Mouse (Mus musculus) ES-E14 (cell line): ENCODE measurements at regions not wholly inside any gene's neighbourhood (a gene's known extent, or its start where the extent isn't known, plus 50 kb on each side); places are given as distances from the start of the nearest gene placed in this dataset.

Experiments
- DNase-seq: peaks from one replicate; pipeline ENCODE4 v3.0.0-alpha.2; 2013; ENCODE audit warnings: low read depth, low spot score
- H3K27ac ChIP-seq: 2 replicates; pipeline ENCODE4 v1.5.1; 2012; ENCODE audit warnings: low read depth, mild to moderate bottlenecking, low read length, moderate library complexity, mixed read lengths; ENCODE audit not compliant: poor library complexity, insufficient read depth, severe bottlenecking
- H3K36me3 ChIP-seq: 2 replicates; pipeline ENCODE4 v1.6.1; 2012; ENCODE audit warnings: mild to moderate bottlenecking, low read length, moderate library complexity, mixed read lengths; ENCODE audit not compliant: control insufficient read depth, poor library complexity, insufficient read depth, severe bottlenecking
- H3K4me1 ChIP-seq, 2 experiments: fragments of 150-350 bp in 1 of 2; sonication (generic) in 1 of 2; 2 replicates each; pipeline ENCODE4 v1.6.1; 2012; ENCODE audit warnings: low read length in 2 of 2, mild to moderate bottlenecking in 1 of 2, mixed read lengths in 1 of 2; ENCODE audit not compliant: control insufficient read depth in 2 of 2, insufficient read depth in 2 of 2, poor library complexity in 1 of 2
- H3K4me3 ChIP-seq, 2 experiments: fragments of 150-350 bp in 1 of 2; sonication (generic) in 1 of 2; 2 replicates each; pipeline ENCODE4 v1.5.1; 2012; ENCODE audit warnings: low read length in 2 of 2, low read depth in 1 of 2, mild to moderate bottlenecking in 1 of 2, mixed read lengths in 1 of 2; ENCODE audit not compliant: insufficient read depth in 1 of 2, poor library complexity in 1 of 2, severe bottlenecking in 1 of 2
- H3K9ac ChIP-seq: 2 replicates; pipeline ENCODE4 v1.6.1; 2012; ENCODE audit warnings: low read depth, mild to moderate bottlenecking, low read length, mixed read lengths; ENCODE audit not compliant: poor library complexity, insufficient read depth, severe bottlenecking
- H3K9me3 ChIP-seq: fragments of 150-350 bp; sonication (generic); 2 replicates; pipeline ENCODE4 v1.6.1; 2012; ENCODE audit warnings: low read depth, mild to moderate bottlenecking, low read length; ENCODE audit not compliant: control insufficient read depth, insufficient read depth
- CHD2 ChIP-seq: IDR thresholded peaks from 2 replicates; pipeline ENCODE4 v1.6.1; 2014; ENCODE audit warnings: mild to moderate bottlenecking, low read depth, low read length, inconsistent platforms
- HCFC1 ChIP-seq: IDR thresholded peaks from 2 replicates; pipeline ENCODE4 v1.6.1; 2012; ENCODE audit warnings: low read length, inconsistent platforms, borderline replicate concordance; ENCODE audit not compliant: insufficient read depth
- MAFK ChIP-seq: IDR thresholded peaks from 2 replicates; pipeline ENCODE4 v1.6.1; 2014; ENCODE audit warnings: mild to moderate bottlenecking, low read depth, low read length, inconsistent platforms; ENCODE audit not compliant: insufficient read depth
- ZC3H11A ChIP-seq: IDR thresholded peaks from 2 replicates; pipeline ENCODE4 v1.6.1; 2012; ENCODE audit warnings: low read depth, mild to moderate bottlenecking, inconsistent platforms, low read length, borderline replicate concordance
- ZNF384 ChIP-seq: IDR thresholded peaks from 2 replicates; pipeline ENCODE4 v1.6.1; 2012; ENCODE audit warnings: low read depth, low read length, inconsistent platforms
- in situ Hi-C, 2 experiments: fragments of 600-800 bp; cut with MboI; formaldehyde crosslinking; loops; one replicate each; pipeline ENCODE4 v1.15.1; 2025; ENCODE audit warnings: low sequenced_read_pairs in 2 of 2, inconsistent platforms in 1 of 2; ENCODE audit not compliant: unreplicated experiment in 2 of 2

- H3K36me3 ChIP-seq, result no peaks in the 10 kb centered on the region
- TF ChIP-seq HCFC1 (no peak), ZC3H11A (no peak), CHD2 (no peak), MAFK (no peak), ZNF384 (no peak)
- no peak overlapping the region for H3K9ac ChIP-seq
- H3K27ac ChIP-seq, result no peak overlapping the region
- DNase-seq, result no peak
- no peak overlapping the region for H3K4me3 ChIP-seq
- in situ Hi-C loops, result no loop called here
- peaks cover 0 to 6% of the 10 kb centered on the region in 2 experiments; a peak in 1 of 4 replicates for H3K4me1 ChIP-seq
- H3K9me3 ChIP-seq, result no peaks in the 10 kb centered on the region
Measured at GRCm38 (mm10) chr9:100097028-100097427, 221.1 kb upstream of the Sox14 start.

GRCm38 (mm10) chr9:100095559-100095959 lies 219.6 kb upstream of the Sox14 start:
- Histone ChIP-seq H3K9ac (no peak overlapping the region), H3K4me1 (peaks cover 0 to 6% of the 10 kb centered on the region in 2 experiments; a peak in 1 of 4 replicates), H3K4me3 (no peak overlapping the region), H3K36me3 (no peaks in the 10 kb centered on the region), H3K9me3 (no peaks in the 10 kb centered on the region), H3K27ac (no peak overlapping the region)
- TF ChIP-seq ZNF384, result no peak
- TF ChIP-seq CHD2, result no peak
- no peak for TF ChIP-seq MAFK
- TF ChIP-seq HCFC1, result no peak
- no peak for TF ChIP-seq ZC3H11A
- DNase-seq, result no peak
- in situ Hi-C loops, result no loop called here

GRCm38 (mm10) chr9:100094956-100095558 lies 219.1 kb upstream of the Sox14 start:
- H3K4me1 ChIP-seq, result peaks cover 0 to 6% of the 10 kb centered on the region in 2 experiments; a peak in 1 of 4 replicates
- in situ Hi-C loops, result no loop called here
- H3K27ac ChIP-seq, result no peak overlapping the region
- H3K9ac ChIP-seq, result no peak overlapping the region
- H3K9me3 ChIP-seq, result no peaks in the 10 kb centered on the region
- TF ChIP-seq ZNF384 (no peak), MAFK (no peak), CHD2 (no peak), ZC3H11A (no peak), HCFC1 (no peak)
- no peak for DNase-seq
- H3K4me3 ChIP-seq, result no peak overlapping the region
- no peaks in the 10 kb centered on the region for H3K36me3 ChIP-seq

- H3K36me3 ChIP-seq, result no peaks in the 10 kb centered on the region
- H3K27ac ChIP-seq, result no peak overlapping the region
- H3K9ac ChIP-seq, result no peak overlapping the region
- DNase-seq, result no peak
- H3K4me1 ChIP-seq, result no peaks in the 10 kb centered on the region
- in situ Hi-C loops, result no loop called here
- no peak overlapping the region for H3K4me3 ChIP-seq
- TF ChIP-seq CHD2 (no peak), MAFK (no peak), HCFC1 (no peak), ZC3H11A (no peak), ZNF384 (no peak)
- no peaks in the 10 kb centered on the region for H3K9me3 ChIP-seq
Measured at GRCm38 (mm10) chr9:100071141-100071540, 195.2 kb upstream of the Sox14 start.

DNA sequence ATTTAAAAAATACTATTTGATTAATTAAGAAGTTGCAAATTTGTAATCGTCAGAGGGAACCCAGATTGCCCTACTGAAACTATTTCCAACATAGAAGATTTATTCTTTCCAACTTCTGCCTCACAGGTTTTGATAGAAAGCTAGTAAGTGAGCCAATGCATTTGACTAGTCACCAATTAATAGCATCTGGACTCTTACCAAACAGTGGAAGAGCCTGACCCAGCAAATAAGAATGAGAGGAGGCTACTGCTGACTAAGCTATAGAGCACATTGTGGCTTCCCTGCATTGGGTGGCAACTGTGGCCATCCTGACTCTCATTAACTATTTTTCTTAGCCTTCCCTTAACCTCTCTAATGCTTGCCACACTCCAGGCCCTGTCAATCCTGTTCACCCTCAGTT lies 182.6 kb upstream of the Sox14 start:
- no peaks in the 10 kb centered on the region for H3K9me3 ChIP-seq
- no peak for TF ChIP-seq MAFK
- no peak for TF ChIP-seq CHD2
- no peak for TF ChIP-seq ZNF384
- no peak for TF ChIP-seq HCFC1
- no peak for TF ChIP-seq ZC3H11A
- H3K4me3 ChIP-seq, result no peak overlapping the region
- no peaks in the 10 kb centered on the region for H3K4me1 ChIP-seq
- H3K36me3 ChIP-seq, result no peaks in the 10 kb centered on the region
- in situ Hi-C loops, result no loop called here
- H3K27ac ChIP-seq, result no peak overlapping the region
- no peak overlapping the region for H3K9ac ChIP-seq
- DNase-seq, result no peak
